Mouse (Mus musculus): ENCODE data around the gene Ush2a. TPM values are rescaled to one million over a fixed set of nuclear protein-coding genes. Genes with fewer than 3 reads are reported as not detected.

The Ush2a gene
- polyA plus RNA-seq, 1 experiment = 0.19 TPM

- Histone ChIP-seq H3K4me1 (ENCODE audit: control insufficient read depth, insufficient read depth, low read length) (no peaks in the 10 kb centered on the region), H3K4me3 (ENCODE audit: insufficient read depth, low read length) (no peak overlapping the region), H3K27ac (ENCODE audit: insufficient read depth, low read length) (no peak overlapping the region)
- TF ChIP-seq CTCF (IDR thresholded peaks at IDR 0.05; ENCODE audit: extremely low read depth, insufficient read depth, low read length) (no peak), POLR2A (IDR thresholded peaks at IDR 0.05; ENCODE audit: extremely low read depth, insufficient read depth, low read length) (no peak)
Measured at GRCm38 (mm10) chr1:189012846-189013586, 751.2 kb downstream of the Ush2a start.

DNA sequence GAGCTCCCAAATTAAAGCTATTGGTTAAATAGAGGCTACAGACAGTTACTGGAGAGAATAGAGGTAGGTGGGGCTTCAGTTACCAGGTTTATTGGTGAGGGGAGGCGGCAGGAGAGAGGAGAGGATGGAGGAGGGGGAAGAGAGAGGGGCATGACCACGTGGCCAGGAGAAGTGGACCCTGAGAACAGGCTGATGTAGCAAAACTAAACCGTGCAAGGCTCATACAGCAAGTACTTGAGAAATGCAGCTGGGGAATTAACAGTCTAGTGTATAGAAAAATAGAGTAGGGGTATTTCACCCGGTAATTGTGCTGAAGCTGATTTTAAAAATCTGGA lies 751.7 kb downstream of the Ush2a start:
- Histone ChIP-seq H3K4me3 (ENCODE audit: insufficient read depth, low read length) (no peak overlapping the region), H3K27ac (ENCODE audit: insufficient read depth, low read length) (no peak overlapping the region)
- TF ChIP-seq CTCF (IDR thresholded peaks at IDR 0.05; ENCODE audit: extremely low read depth, insufficient read depth, low read length) (no peak), POLR2A (IDR thresholded peaks at IDR 0.05; ENCODE audit: extremely low read depth, insufficient read depth, low read length) (no peak)

More for the DNA sequence above, 751.7 kb downstream of the Ush2a start:
- H3K4me1 ChIP-seq (ENCODE audit: control insufficient read depth, insufficient read depth, low read length) = no peaks in the 10 kb centered on the region

All from cortical plate, adult 2 months (tissue).